Mouse (Mus musculus): ENCODE results near the gene Syndig1l. TPM values are rescaled to one million over a fixed set of nuclear protein-coding genes. Genes with fewer than 3 reads are reported as not detected.
A peak's percentile ranks its signal among the peaks of the same experiment; 100 is the strongest.

Syndig1l gene
- polyA plus RNA-seq, 1 experiment, result 2.4 TPM

- Histone ChIP-seq H3K4me1 (ENCODE audit: control insufficient read depth, insufficient read depth, low read length) (peaks cover 4% of the 10 kb centered on the region; the same call in 1 of the 2 replicates), H3K4me3 (replicated peaks; ENCODE audit: control insufficient read depth, low read depth, low read length) (no peak overlapping the region), H3K27ac (ENCODE audit: control insufficient read depth, insufficient read depth, low read depth, low read length, poor library complexity) (no peak overlapping the region)
- WGBS, result 84% methylated on average over 3 of the region's 3 CpGs
- TF ChIP-seq CTCF (IDR thresholded peaks at IDR 0.05; ENCODE audit: control insufficient read depth, insufficient read depth, low read length) (peak; percentile 47; the same call in 1 of the 2 replicates), POLR2A (IDR thresholded peaks at IDR 0.05; ENCODE audit: borderline replicate concordance, control insufficient read depth, low read depth, low read length) (no peak)
Measured at GRCm38 (mm10) chr12:84670555-84670954, 28.1 kb downstream of the Syndig1l start.

GRCm38 (mm10) chr12:84653912-84654311 lies 44.7 kb downstream of the Syndig1l start:
- Histone ChIP-seq H3K27ac (ENCODE audit: control insufficient read depth, insufficient read depth, low read depth, low read length, poor library complexity) (no peak overlapping the region), H3K4me3 (replicated peaks; ENCODE audit: control insufficient read depth, low read depth, low read length) (no peak overlapping the region), H3K4me1 (ENCODE audit: control insufficient read depth, insufficient read depth, low read length) (no peaks in the 10 kb centered on the region)
- WGBS, result 11% methylated on average over 3 of the region's 3 CpGs
- TF ChIP-seq POLR2A (IDR thresholded peaks at IDR 0.05; ENCODE audit: borderline replicate concordance, control insufficient read depth, low read depth, low read length) (no peak), CTCF (IDR thresholded peaks at IDR 0.05; ENCODE audit: control insufficient read depth, insufficient read depth, low read length) (peak; percentile 94)

- TF ChIP-seq CTCF (IDR thresholded peaks at IDR 0.05; ENCODE audit: control insufficient read depth, insufficient read depth, low read length) (no peak), POLR2A (IDR thresholded peaks at IDR 0.05; ENCODE audit: borderline replicate concordance, control insufficient read depth, low read depth, low read length) (no peak)
- 74% methylated on average over 13 of the region's 13 CpGs for WGBS
- Histone ChIP-seq H3K27ac (ENCODE audit: control insufficient read depth, insufficient read depth, low read depth, low read length, poor library complexity) (no peak overlapping the region), H3K4me3 (replicated peaks; ENCODE audit: control insufficient read depth, low read depth, low read length) (no peak overlapping the region), H3K4me1 (ENCODE audit: control insufficient read depth, insufficient read depth, low read length) (no peaks in the 10 kb centered on the region)
Measured at GRCm38 (mm10) chr12:84650234-84650633, 48.4 kb downstream of the Syndig1l start.

- WGBS, result 8% methylated on average over 9 of the region's 9 CpGs
- Histone ChIP-seq H3K4me3 (replicated peaks; ENCODE audit: control insufficient read depth, low read depth, low read length) (no peak within 1 kb of the TSS), H3K4me1 (ENCODE audit: control insufficient read depth, insufficient read depth, low read length) (no peaks in the 10 kb centered on the region), H3K27ac (ENCODE audit: control insufficient read depth, insufficient read depth, low read depth, low read length, poor library complexity) (no peak within 1 kb of the TSS)
- no peak for TF ChIP-seq CTCF (IDR thresholded peaks at IDR 0.05; ENCODE audit: control insufficient read depth, insufficient read depth, low read length)
- TF ChIP-seq POLR2A (IDR thresholded peaks at IDR 0.05; ENCODE audit: borderline replicate concordance, control insufficient read depth, low read depth, low read length), result no peak
Measured at GRCm38 (mm10) chr12:84640654-84641053, 58.0 kb downstream of the Syndig1l start, which contains the start of gene Vrtn. Gene Vrtn (plus strand): TSS chr12:84641019.

- 18% methylated on average over 6 of the region's 6 CpGs for WGBS
Measured at GRCm38 (mm10) chr12:84640253-84640652, 58.4 kb downstream of the Syndig1l start.

GRCm38 (mm10) chr12:84631867-84632266 lies 66.8 kb downstream of the Syndig1l start:
- Histone ChIP-seq H3K4me1 (ENCODE audit: control insufficient read depth, insufficient read depth, low read length) (no peaks in the 10 kb centered on the region), H3K27ac (ENCODE audit: control insufficient read depth, insufficient read depth, low read depth, low read length, poor library complexity) (no peak overlapping the region), H3K4me3 (replicated peaks; ENCODE audit: control insufficient read depth, low read depth, low read length) (no peak overlapping the region)
- TF ChIP-seq CTCF (IDR thresholded peaks at IDR 0.05; ENCODE audit: control insufficient read depth, insufficient read depth, low read length), result no peak
- TF ChIP-seq POLR2A (IDR thresholded peaks at IDR 0.05; ENCODE audit: borderline replicate concordance, control insufficient read depth, low read depth, low read length), result no peak
- WGBS, result 69% methylated on average over 3 of the region's 3 CpGs

More at GRCm38 (mm10) chr12:84640253-84640652, 58.4 kb downstream of the Syndig1l start:
- TF ChIP-seq CTCF (IDR thresholded peaks at IDR 0.05; ENCODE audit: control insufficient read depth, insufficient read depth, low read length), result no peak
- TF ChIP-seq POLR2A (IDR thresholded peaks at IDR 0.05; ENCODE audit: borderline replicate concordance, control insufficient read depth, low read depth, low read length), result no peak
- H3K27ac ChIP-seq (ENCODE audit: control insufficient read depth, insufficient read depth, low read depth, low read length, poor library complexity), result no peak overlapping the region
- no peak overlapping the region for H3K4me3 ChIP-seq (replicated peaks; ENCODE audit: control insufficient read depth, low read depth, low read length)
- no peaks in the 10 kb centered on the region for H3K4me1 ChIP-seq (ENCODE audit: control insufficient read depth, insufficient read depth, low read length)

Other genes starting within 250 kb of the Syndig1l start
- gene Aldh6a1, start 247.8 kb downstream of the Syndig1l start, polyA plus RNA-seq (2011; ENCODE audit: insufficient read depth, insufficient read length, low replicate concordance, missing spikeins), result 2.5 and 3.0 TPM in 2 replicates
- 12.5 and 13.0 TPM in 2 replicates for gene Lin52, start 247.4 kb downstream of the Syndig1l start, polyA plus RNA-seq (2011; ENCODE audit: insufficient read depth, insufficient read length, low replicate concordance, missing spikeins)
- not detected in 2 replicates for gene Vsx2, start 129.1 kb downstream of the Syndig1l start, polyA plus RNA-seq (2011; ENCODE audit: insufficient read depth, insufficient read length, low replicate concordance, missing spikeins)
- gene Abcd4, start 81.4 kb downstream of the Syndig1l start, polyA plus RNA-seq (2011; ENCODE audit: insufficient read depth, insufficient read length, low replicate concordance, missing spikeins), result 4.0 and 7.7 TPM in 2 replicates
- not detected in 2 replicates for gene Vrtn, start 57.8 kb downstream of the Syndig1l start, polyA plus RNA-seq (2011; ENCODE audit: insufficient read depth, insufficient read length, low replicate concordance, missing spikeins)
- 33.6 and 72.2 TPM in 2 replicates for gene Npc2, start 74.3 kb upstream of the Syndig1l start, polyA plus RNA-seq (2011; ENCODE audit: insufficient read depth, insufficient read length, low replicate concordance, missing spikeins)
- gene Isca2, start 74.4 kb upstream of the Syndig1l start, polyA plus RNA-seq (2011; ENCODE audit: insufficient read depth, insufficient read length, low replicate concordance, missing spikeins), result 83.4 and 90.0 TPM in 2 replicates
- gene Ltbp2, start 177.7 kb upstream of the Syndig1l start, polyA plus RNA-seq (2011; ENCODE audit: insufficient read depth, insufficient read length, low replicate concordance, missing spikeins), result 2.7 and 6.9 TPM in 2 replicates